Mouse (Mus musculus): ENCODE measurements around the gene Nmi. TPM values are rescaled to one million over a fixed set of nuclear protein-coding genes. Genes with fewer than 3 reads are reported as not detected.
"Not testable (repeated sequence)": the region's sequence is repeated elsewhere in the genome, so short reads cannot be mapped to it uniquely, and the experiment has no call there.

The Nmi gene
- total RNA-seq (2014; fragmentation: Nextera tagmentation) (16.8 and 21.7 TPM in 2 replicates), total RNA-seq (2017) (44.8 and 59.3 TPM in 2 replicates)

DNA sequence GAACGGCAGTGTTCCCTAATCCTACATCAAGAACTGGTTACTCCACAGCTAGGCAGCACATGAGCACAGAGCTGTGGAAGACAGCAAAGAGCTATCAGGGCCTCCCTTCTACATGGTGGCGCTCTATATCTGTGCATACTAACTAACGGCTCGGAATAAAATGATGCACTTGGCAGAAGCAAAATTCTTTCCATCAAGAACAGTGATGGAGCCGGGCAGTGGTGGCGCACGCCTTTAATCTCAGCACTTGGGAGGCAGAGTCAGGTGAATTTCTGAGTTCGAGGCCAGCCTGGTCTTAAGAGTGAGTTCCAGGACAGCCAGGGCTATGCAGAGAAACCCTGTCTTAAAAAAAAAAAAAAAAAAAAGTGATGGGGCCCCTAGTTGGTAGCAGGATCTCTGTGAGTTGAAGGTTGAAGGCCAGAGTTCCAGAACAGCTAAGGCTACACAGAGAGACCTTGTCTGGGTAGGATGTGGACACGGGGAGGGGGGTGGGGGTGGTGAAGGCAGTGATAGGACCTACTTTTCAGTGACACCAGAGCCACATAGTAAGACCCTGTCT is at the start of gene Nmi:
TSS of gene Nmi (minus strand) at position 85 of the 559 bp plus-strand sequence.
- no peak for ATAC-seq (replicated peaks; ENCODE audit: poor library complexity, severe bottlenecking)

DNA sequence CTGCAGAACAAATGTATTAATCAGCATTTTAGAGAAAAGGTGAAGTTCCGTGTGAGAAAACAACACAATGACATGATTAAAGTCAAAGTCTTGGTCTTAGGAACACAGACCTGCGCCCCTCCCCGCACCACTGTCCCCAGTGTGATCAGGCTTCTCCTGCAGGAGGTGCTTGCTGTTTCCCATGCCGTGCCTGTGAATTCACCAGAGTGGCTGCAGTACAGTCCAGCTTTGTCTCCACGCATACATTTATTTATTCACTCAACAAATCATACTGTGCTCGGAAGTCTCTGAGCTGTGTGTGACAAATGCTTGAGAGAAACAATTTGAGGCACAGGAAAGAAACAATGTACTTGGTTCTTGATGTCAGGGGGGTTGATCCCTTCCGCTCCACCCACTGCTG is 43.1 kb upstream of the Nmi start:
- ATAC-seq (replicated peaks; ENCODE audit: poor library complexity, severe bottlenecking) = no peak

DNA sequence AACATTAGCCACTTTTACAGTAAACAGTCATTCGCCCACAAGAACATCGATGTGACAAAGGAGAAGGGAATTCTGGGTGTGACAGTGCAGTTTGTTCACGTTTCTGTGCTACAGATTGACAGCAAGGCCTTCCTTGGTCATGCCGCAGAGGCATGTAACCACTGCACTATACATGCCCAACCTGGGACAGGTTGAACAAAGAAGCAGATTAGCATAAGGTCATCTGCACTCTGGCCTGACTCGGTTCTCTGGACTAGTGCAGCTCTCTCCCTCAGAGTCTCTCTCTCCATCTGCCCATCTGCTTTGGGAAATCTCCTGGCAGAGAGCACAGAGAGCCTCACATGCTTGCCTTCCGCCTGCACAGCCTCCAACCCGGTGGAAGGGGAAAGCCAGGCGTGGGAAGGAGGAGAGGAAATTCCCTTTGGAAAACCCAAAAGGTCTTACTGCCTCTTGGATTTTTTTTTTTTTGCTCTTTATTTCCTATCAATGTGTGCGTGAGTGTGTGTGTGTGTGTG is 40.1 kb upstream of the Nmi start:
- ATAC-seq (replicated peaks; ENCODE audit: poor library complexity, severe bottlenecking) = no peak

DNA sequence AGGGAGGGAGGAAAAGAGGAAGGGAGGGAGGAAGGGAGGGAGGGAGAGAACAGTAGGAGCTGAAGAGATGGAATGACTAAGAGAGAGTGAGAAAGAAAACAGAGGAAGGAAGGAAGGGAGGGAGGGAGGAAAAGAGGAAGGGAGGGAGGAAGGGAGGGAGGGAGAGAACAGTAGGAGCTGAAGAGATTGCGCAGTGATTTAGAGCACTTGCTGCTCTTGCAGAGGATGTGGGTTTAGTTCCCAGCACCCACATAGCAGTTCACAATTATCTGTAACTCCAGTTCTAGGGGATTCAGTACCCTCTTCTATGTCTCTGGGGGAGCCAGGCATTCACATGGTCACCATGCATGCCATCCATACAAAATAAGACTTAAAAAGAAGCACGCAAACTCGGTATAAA is 38.5 kb upstream of the Nmi start:
- ATAC-seq (replicated peaks; ENCODE audit: poor library complexity, severe bottlenecking) = not testable (repeated sequence)

DNA sequence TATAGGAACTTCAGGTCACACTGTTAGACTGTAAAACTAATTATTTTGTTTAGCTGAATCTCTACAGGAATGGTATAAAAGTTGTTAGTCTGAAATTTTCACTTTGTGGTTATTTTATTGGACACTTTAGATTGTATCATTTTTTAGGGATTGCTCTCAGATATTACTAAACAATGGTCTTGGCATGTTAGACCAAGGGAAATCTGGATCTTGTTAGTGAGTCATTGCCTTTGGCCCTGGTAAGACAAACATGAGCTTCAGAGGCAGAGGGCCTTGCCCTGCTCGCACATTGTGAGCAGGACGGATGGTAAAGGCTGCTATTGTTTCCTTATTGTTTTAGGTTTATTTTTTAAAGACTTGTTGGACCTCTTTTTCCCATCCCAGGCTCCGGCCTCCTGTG is 33.1 kb upstream of the Nmi start:
- ATAC-seq (replicated peaks; ENCODE audit: poor library complexity, severe bottlenecking) = no peak

DNA sequence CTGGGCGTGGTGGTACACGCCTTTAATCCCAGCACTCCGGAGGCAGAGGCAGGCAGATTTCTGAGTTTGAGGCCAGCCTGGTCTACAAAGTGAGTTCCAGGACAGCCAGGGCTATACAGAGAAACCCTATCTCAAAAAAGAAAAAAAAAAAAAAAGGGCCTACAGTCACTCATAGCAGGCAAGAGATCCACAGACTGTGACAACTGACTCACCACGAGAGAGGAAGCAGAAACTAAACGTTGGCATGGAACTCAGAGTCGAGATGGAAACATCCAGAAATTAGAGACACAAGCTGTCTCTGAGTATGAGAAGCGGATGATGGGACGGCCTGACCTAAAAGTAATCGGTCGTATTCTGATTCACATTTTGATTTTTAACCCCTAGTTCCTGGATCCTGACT is 29.0 kb upstream of the Nmi start:
- not testable (repeated sequence) for ATAC-seq (replicated peaks; ENCODE audit: poor library complexity, severe bottlenecking)

DNA sequence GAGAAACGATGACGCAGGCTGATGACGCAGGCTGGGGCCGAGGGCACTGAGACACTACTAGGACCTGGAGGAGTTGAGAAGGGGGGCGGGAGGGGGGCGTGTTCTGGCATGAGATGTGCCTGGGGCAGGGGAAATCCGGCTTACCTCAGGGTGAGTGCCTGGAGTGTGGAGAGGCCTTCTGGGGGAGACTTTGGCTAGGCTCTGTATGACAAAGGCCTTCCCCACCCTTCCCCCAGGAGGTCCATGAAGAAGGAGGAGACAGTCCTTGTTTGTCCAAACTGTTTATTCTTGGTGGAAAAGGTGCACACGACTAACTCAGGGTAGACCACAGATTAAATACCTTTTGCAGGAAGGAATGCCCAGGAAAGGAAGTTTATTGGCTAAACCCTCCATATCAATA is 28.2 kb upstream of the Nmi start:
- ATAC-seq (replicated peaks; ENCODE audit: poor library complexity, severe bottlenecking) = no peak

DNA sequence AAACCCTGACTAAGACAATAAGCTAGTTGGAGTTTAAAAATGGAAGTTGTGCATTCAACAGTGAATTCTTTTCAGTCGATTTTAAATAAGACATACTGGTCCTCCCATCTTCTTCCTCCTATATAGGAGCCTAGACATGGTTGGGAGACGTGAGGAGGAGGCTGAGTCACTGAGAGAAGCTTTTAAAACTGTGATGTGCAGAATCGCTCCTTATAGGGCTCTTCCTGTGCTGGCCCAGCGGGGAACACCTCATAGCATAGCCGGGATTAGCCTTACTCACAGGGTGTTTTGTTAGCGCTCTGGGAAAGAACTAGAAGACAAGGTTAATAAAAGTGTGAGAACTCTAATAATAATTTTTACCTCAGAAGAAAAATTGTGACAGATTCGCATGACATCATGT is 26.7 kb upstream of the Nmi start:
- ATAC-seq (replicated peaks; ENCODE audit: poor library complexity, severe bottlenecking) = no peak

DNA sequence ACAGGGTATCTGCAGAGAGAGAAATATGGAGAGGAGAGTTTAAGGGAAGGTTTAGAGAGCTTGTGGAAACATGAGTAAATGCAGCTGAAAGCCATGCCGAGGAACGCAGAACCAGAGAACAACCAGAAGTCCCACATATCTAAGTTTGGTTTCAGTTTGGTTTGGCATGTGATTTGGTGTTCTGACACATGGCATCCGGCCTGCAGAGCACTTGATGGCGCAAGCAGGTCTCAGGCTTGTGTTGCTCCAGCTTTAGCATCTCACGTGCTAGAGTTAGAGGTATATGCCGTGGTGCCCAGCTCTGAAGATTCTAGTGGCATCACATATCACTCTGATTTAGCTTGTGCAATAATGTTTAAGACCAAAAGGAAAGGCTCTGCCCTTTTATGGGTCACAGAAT is 18.2 kb upstream of the Nmi start:
- ATAC-seq (replicated peaks; ENCODE audit: poor library complexity, severe bottlenecking) = peak; percentile 97

DNA sequence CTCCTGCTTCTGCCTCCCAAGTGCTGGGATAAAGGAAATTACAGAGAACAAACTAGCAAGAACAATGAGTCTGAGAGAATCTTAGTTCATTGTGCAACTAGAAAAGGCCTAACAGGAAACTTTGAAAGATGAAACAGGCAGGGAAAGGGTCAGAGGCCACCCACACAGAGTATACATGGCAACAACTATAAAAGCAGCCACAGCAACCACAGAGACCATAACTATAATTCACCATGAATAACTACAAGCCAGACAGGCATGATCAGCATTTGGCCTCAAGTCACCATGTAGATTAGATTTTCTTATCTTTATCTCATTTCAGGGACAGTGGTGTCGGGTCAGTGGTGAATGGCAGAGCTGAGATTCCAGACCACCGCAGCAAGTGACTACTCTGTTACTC is 16.3 kb upstream of the Nmi start:
- no peak for ATAC-seq (replicated peaks; ENCODE audit: poor library complexity, severe bottlenecking)

DNA sequence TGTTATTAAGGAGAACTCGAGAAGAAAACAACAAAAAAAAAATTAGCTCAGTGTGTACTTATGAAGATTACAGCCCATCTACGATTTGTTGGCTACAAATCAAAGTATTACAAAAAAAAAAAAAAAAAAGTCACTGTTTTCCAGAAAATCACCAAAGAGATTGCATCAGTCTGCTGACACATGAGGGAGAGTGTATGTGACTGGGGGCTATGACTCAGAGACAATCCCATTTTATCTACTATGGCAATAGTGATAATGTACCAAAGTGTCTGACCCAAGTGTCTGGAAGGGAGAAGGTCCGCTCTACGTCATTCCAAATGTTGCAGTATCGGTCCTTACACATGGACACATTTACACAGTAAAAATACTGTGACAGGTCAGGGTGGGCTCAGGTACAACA is 13.4 kb upstream of the Nmi start:
- ATAC-seq (replicated peaks; ENCODE audit: poor library complexity, severe bottlenecking) = no peak

DNA sequence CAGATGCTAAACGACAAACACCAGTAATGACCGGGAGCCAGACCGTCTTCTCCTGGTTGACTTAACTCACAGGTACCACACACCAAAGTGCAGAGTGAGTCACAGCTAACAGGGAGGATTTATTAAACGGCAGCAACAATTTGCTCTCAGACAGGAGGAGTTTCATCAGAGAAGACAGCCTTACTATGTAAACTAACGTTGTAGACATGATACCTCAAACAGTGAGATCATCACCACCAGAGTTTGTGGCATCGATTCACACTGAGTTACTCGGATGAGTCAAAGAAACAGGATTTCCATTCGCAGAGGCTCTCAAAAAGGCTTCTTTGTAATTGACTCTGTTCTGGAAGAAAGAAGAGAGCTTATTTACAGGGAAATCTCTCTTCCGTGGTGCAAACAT is 12.9 kb upstream of the Nmi start:
- no peak for ATAC-seq (replicated peaks; ENCODE audit: poor library complexity, severe bottlenecking)

DNA sequence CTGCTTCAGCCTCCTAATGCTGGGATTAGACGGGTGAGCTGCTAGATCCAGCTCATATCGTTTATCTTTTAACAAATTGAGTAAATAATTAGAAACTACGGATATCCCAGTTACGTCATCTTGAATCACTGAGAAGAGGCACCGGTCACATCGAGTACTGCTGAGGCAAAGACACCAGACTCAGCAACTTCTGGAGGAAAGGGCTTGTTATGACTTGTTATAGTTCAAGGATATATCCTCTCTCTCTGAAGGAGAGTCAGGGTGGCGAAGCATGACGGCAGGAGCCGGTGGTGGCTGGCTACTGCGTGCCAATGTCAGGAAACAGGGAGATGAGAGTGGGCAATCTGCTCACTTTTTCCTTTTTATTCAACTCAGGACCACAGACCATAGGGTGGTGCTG is 11.9 kb upstream of the Nmi start:
- no peak for ATAC-seq (replicated peaks; ENCODE audit: poor library complexity, severe bottlenecking)

DNA sequence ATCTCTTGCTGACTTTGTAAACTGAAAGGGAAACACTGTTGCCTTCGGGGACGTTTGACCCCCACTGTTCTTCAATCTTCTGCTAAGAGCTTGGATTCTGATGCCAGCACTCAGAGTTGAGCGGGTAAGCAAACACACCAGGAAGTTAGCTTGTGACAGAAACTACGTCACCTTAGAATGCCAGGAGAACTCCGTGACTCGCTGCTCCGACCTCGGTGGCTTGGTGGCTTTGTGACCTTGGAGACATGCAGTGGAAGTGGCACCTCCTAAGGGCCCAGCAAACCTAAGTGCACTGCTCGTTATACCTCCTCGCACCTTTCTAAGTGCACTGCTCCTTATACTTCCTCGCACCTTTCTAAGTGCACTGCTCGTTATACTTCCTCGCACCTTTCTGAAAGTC is 9.0 kb upstream of the Nmi start:
- ATAC-seq (replicated peaks; ENCODE audit: poor library complexity, severe bottlenecking) = peak; percentile 85

DNA sequence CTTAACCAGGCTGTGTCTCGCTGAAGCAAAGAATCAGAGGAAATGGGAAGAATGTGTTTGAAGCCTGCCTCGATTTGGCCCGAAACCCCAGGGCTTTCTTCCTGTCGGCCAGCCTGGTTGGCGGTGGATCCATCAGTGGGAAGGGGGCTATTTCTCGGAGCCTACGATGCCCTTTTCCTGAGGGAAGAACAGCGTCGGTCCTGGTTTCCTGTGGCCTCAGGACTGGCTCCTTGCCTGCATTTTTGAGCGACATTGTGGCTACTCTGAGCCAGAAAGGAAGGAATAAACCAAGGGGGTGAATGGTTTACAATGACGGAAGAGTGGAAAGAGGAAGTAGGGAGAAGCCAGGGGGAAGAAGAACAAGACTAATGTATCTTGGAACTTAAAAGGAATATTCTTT is 8.3 kb upstream of the Nmi start:
- ATAC-seq (replicated peaks; ENCODE audit: poor library complexity, severe bottlenecking) = peak; percentile 86

DNA sequence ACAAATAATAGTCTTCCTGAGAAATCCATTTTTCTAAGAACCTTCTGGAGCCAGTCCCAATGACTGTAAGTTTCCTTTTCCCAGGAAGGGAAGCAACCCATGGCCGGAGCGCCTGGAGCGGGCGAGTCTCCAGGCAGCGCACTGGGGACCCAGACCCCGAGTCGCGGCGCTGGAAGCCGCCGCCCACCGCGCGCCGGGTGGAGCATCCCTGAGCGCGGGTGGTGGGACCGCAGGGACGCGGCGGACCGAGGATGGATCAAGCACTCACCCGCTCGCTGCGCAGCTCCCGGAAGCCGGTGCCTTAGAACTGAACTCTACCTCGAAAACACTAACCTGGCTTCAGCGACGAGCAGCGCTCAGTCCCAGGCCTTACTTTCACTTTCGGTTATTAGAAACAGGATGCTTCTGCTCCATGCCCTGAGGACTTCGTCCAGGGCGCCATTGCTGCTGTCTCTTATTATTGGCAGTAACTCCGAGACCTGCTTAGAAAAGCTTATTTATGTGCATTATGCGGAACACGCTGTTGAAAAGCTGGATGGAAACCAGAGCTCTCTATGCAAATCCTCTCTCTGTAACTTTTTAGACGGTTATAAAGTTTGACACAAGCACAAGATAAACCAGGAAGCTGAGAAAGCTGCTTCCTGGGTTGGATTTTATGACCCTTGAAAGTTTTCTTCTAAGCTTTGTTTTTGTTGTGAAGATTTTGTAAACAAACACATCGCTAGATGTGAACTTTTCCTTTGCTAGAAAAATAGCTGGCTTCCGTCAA is 469 bp downstream of the Nmi start:
- ATAC-seq (replicated peaks; ENCODE audit: poor library complexity, severe bottlenecking) = peak; percentile 83

DNA sequence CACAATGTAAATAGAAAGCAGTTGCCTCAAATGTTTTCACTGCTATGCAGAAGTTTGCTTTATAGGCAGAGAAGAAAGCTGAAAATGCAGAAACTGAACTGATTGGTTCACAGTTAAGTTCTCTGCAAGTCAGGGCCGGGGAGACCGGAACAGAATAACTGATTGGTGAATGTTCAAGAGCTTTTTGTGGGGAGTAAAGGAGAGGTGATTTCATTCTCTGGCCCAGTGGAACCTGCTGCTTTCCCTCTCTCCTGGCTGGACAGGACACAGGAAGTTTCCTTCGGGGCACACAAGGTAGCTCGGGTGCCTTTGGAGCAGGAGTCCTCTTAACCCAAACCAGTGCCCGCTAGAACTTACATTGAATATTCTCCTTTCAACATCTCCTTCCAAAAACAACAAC is 1.2 kb downstream of the Nmi start:
- peak; percentile 69 for ATAC-seq (replicated peaks; ENCODE audit: poor library complexity, severe bottlenecking)

DNA sequence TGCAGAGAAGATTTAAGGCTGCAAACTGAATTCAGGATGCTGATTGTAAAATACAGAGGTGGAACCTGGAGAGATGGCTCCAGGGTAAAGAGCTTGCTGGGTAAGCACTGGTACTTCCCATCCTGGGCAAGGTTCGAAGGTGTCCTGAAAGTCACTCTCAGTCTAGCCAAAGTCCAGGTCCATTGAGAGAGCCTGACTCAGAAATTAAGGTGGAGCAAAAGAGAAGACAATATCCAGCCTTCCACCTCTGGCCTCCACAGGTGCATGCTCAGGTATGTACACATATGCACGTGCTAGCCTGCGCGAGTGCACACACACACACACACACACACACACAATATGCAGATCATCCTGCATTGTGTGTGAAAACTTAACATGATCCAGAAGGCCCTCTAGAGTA is 2.4 kb downstream of the Nmi start:
- no peak for ATAC-seq (replicated peaks; ENCODE audit: poor library complexity, severe bottlenecking)

DNA sequence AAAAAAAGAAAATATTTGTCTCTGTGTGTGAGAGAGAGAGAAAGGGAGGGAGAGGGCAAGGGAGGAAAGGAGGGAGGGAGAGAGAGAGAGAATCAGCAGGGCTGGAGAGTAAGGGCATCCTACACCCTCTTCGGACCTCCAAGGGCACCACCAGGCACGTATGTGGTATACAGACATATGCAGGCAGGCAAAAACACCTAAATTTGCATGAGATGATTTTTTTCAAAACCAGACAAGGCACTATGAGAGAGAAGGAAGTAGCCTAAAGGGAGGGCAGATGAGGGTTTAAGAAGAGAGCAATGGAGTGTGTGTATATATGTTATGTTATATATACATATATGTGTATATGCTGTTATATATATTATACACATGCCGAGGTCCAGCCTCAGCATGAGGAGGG is 6.0 kb downstream of the Nmi start:
- no peak for ATAC-seq (replicated peaks; ENCODE audit: poor library complexity, severe bottlenecking)

DNA sequence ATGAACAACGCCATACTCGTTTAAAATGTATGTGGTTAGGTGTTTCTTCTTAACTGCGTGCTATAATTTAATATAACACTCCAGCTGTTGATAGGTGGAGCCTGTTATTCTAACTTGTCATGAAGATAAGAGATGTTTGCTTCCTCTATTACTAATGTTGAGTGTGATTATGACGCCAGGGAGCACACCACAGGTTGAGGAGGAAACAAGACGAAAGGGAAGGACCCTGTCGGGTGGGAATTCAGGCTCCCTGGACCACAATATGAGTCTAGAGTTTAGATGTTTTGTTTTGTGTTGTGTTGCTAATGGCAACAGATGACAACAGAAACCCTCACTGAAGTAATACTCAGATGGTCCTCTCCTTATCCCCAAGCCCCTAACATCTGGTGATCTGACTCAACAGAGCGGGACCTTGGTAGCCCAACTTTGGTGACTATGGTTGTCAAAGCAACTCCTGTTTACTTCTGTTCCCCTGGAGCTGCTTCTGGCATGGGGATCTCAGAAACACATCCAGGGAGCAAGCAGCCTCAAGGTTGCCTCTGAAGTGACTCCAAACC is 19.6 kb downstream of the Nmi start:
- peak; percentile 27 for ATAC-seq (replicated peaks; ENCODE audit: poor library complexity, severe bottlenecking)

DNA sequence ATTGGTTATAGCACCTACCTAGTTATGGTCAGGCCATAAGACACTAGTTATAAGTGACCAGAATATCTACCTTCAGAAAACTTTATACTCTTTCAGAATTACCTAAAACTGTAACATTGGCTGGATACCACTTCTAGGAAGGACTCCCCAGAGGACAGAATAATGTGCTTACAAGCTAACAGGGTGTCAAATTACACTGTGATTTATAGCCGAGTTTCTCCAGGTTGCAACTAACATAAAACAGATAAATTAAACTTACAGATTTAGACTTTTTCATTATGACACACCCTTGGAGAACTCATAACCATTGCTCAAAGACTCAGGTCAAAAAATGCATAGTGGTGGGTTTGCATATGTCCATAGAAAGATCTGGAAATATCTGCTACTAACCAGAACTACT is 22.4 kb downstream of the Nmi start:
- ATAC-seq (replicated peaks; ENCODE audit: poor library complexity, severe bottlenecking) = no peak
